Mouse (Mus musculus): ENCODE measurements around the gene Plch2.
A peak's percentile ranks its signal among the peaks of the same experiment; 100 is the strongest.

GRCm38 (mm10) chr4:154996572-154997154 lies 59.9 kb downstream of the Plch2 start:
- TF ChIP-seq CTCF (IDR thresholded peaks at IDR 0.05; ENCODE audit: borderline replicate concordance, insufficient read depth, low read depth, low read length) (peak; percentile 38; the same call in 1 of the 2 replicates), POLR2A (IDR thresholded peaks at IDR 0.05; ENCODE audit: borderline replicate concordance, insufficient read depth, low read length) (no peak)
